Mouse (Mus musculus): ENCODE data around the gene Tcf7l1. TPM values are rescaled to one million over a fixed set of nuclear protein-coding genes. Genes with fewer than 3 reads are reported as not detected.
A peak's percentile ranks its signal among the peaks of the same experiment; 100 is the strongest.

Tcf7l1 gene
- polyA plus RNA-seq, 1 experiment from 2014 or later = 13.6 TPM

DNA sequence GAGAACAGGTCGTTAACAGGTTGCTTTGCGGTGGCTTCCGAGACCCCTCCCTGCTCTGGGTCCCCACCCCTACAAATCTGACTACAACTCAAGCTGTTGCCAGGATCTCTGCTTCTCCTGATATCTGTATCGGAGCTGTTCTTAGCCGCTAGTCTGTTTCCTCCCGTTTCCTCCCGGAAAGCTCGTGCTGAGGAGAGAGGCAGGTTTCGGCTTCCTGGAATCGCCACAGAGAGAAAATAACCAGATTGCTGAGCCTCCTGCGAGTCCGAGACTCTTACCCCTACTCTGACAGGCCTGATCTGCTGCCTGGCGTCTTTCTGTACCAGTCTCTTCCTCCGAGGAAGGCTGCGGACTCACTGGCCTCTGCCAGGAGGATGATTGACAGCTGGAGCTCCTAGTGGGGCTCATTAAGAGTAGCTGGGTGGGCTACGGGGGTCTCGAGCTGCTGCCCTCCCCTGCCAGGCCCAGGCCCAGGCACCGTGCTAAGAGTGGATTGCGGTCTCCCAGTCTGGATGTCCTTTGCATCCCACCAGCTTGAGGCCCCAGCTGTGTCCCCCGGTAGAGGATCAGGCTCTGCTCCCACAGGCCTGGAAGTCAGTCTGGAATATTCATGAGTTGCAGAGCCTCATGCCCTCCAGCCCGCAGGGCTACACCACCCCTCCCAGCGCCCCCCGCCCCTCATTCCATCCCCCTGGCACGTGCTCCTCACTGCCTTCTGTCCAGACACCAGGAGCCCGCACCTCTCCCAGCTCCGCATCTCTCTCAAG, 36.1 kb upstream of the Tcf7l1 start:
- peak overlapping the region; percentile 42 for H3K4me3 ChIP-seq (ENCODE audit: low read length)
- 6% methylated on average over 26 of the region's 26 CpGs for WGBS
- 0 out of 2 replicates have a peak, but pooled peaks cover 4% of the 10 kb centered on the region for H3K27me3 ChIP-seq (ENCODE audit: control insufficient read depth, insufficient read depth, low read length)
- H3K9me3 ChIP-seq (replicated peaks; ENCODE audit: control insufficient read depth, low read length) = no peaks in the 10 kb centered on the region
- H3K36me3 ChIP-seq (ENCODE audit: control insufficient read depth, insufficient read depth) = no peaks in the 10 kb centered on the region
- peak; percentile 37 for ATAC-seq (replicated peaks; ENCODE audit: extremely low read depth, insufficient read depth, low FRiP score)
- H3K27ac ChIP-seq (ENCODE audit: low read length) = peak overlapping the region; percentile 22; the same call in 1 of the 2 replicates
- H3K4me2 ChIP-seq (ENCODE audit: low read depth, low read length) = peak overlapping the region; percentile 60
- H3K4me1 ChIP-seq (ENCODE audit: control insufficient read depth, insufficient read depth, low read length) = peaks cover 11% of the 10 kb centered on the region
- peak overlapping the region; percentile 64 for H3K9ac ChIP-seq (ENCODE audit: low read length)

DNA sequence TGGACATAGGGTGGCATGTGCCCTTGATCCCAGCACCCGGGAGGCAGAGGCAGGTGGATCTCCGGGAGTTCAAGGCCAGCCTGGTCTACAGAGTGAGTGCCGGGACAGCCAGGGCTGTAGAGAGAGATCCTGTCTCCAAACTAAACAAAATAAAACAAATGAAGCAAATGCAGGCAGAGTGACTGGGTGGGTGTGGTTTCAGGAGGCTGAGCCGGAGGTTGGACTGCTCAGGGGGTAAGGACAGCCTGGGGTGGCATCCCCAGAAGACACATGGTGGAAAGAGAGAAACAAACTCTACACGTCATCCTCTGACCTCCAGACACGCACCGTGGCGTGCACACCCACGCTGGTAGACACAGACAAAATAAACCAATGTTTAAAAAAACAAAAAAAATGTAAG, 24.4 kb upstream of the Tcf7l1 start:
- no peaks in the 10 kb centered on the region for H3K36me3 ChIP-seq (ENCODE audit: control insufficient read depth, insufficient read depth)
- ATAC-seq (replicated peaks; ENCODE audit: extremely low read depth, insufficient read depth, low FRiP score) = no peak

DNA sequence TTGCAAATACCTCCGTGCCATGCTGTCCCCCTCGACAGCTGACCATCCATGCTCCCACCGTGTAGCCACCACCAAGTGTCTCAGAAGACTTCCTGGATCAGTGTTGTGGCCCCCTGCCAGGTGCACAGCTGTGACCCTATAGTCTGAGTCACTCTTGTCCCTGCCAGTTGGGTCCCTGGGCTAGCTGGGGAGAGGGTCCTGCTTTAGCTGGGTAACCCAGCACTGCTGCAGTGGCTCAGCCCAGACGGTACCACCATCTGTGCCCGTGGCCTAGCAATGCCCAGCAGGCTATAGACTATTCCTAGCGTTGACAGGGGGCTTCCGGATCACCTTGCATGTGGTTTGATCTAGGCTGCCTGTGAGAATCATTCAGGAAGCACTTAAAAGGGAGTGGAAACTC, 21.2 kb upstream of the Tcf7l1 start:
- Histone ChIP-seq H3K36me3 (ENCODE audit: control insufficient read depth, insufficient read depth) (no peaks in the 10 kb centered on the region), H3K27me3 (ENCODE audit: control insufficient read depth, insufficient read depth, low read length) (no peaks in the 10 kb centered on the region), H3K4me1 (ENCODE audit: control insufficient read depth, insufficient read depth, low read length) (no peaks in the 10 kb centered on the region), H3K9ac (ENCODE audit: low read length) (no peak overlapping the region), H3K9me3 (replicated peaks; ENCODE audit: control insufficient read depth, low read length) (no peaks in the 10 kb centered on the region), H3K4me3 (ENCODE audit: low read length) (no peak overlapping the region), H3K4me2 (ENCODE audit: low read depth, low read length) (no peak overlapping the region), H3K27ac (ENCODE audit: low read length) (no peak overlapping the region)
- no peak for ATAC-seq (replicated peaks; ENCODE audit: extremely low read depth, insufficient read depth, low FRiP score)
- 64% methylated on average over 7 of the region's 7 CpGs for WGBS

More for the DNA sequence above, 24.4 kb upstream of the Tcf7l1 start:
- Histone ChIP-seq H3K4me1 (ENCODE audit: control insufficient read depth, insufficient read depth, low read length) (no peaks in the 10 kb centered on the region), H3K4me3 (ENCODE audit: low read length) (no peak overlapping the region), H3K9me3 (replicated peaks; ENCODE audit: control insufficient read depth, low read length) (no peaks in the 10 kb centered on the region), H3K4me2 (ENCODE audit: low read depth, low read length) (no peak overlapping the region), H3K27ac (ENCODE audit: low read length) (no peak overlapping the region), H3K9ac (ENCODE audit: low read length) (no peak overlapping the region), H3K27me3 (ENCODE audit: control insufficient read depth, insufficient read depth, low read length) (no peaks in the 10 kb centered on the region)
- WGBS = 71% methylated on average over 9 of the region's 9 CpGs

DNA sequence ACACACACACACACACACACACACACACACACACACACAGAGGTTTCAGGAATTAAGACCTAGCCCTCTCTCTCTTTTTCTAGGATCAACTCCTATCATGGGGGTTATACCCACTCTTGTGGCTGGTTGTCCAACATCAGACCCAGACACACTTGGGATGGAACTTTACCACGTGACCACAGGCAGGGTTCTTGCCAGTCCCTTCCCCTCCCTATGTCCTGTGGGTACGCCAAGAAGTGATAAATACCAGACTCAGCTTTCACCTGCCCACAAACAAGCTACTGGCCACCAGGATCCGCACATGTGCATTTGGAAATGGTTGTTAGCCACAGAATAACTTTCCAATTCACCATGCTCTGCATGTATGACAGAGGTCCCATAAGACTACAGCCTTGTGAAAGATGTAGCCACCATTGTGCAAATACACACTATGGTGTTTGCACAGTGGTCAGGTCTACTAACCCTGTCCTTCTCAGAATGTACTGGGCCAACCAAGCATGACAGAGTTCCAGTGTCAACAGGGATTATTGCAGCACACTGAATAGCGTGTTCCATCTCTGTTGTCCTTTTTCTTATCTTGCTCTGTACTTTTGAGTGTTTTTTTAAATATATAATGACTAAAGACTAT, 20.6 kb upstream of the Tcf7l1 start:
- Histone ChIP-seq H3K4me3 (ENCODE audit: low read length) (no peak overlapping the region), H3K36me3 (ENCODE audit: control insufficient read depth, insufficient read depth) (no peaks in the 10 kb centered on the region), H3K27me3 (ENCODE audit: control insufficient read depth, insufficient read depth, low read length) (no peaks in the 10 kb centered on the region), H3K4me2 (ENCODE audit: low read depth, low read length) (no peak overlapping the region), H3K9ac (ENCODE audit: low read length) (no peak overlapping the region), H3K27ac (ENCODE audit: low read length) (no peak overlapping the region), H3K4me1 (ENCODE audit: control insufficient read depth, insufficient read depth, low read length) (no peaks in the 10 kb centered on the region), H3K9me3 (replicated peaks; ENCODE audit: control insufficient read depth, low read length) (no peaks in the 10 kb centered on the region)
- ATAC-seq (replicated peaks; ENCODE audit: extremely low read depth, insufficient read depth, low FRiP score) = no peak
- WGBS = 66% methylated on average over 4 of the region's 4 CpGs

DNA sequence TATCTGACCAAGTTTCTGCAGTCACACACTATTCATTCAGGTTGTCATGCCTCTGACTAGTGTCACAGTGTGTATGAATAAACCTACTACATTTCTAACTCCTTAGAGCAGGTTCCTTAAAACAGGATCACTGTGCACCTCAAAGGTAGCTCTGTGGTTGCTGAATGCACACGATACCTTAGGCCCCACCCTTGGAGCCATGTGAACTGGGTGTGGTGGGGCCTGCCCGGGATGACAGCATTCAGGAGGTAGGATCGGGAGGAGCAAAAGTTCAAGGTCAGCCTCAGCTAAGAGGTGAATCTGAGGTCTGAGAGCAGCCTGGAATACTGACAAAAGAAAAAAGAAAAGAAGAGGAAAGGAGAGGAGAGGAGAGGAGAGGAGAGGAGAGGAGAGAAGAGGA, 19.3 kb upstream of the Tcf7l1 start:
- H3K27ac ChIP-seq (ENCODE audit: low read length) = no peak overlapping the region
- H3K9ac ChIP-seq (ENCODE audit: low read length) = no peak overlapping the region
- ATAC-seq (replicated peaks; ENCODE audit: extremely low read depth, insufficient read depth, low FRiP score) = no peak
- H3K36me3 ChIP-seq (ENCODE audit: control insufficient read depth, insufficient read depth) = no peaks in the 10 kb centered on the region
- H3K27me3 ChIP-seq (ENCODE audit: control insufficient read depth, insufficient read depth, low read length) = no peaks in the 10 kb centered on the region
- H3K4me2 ChIP-seq (ENCODE audit: low read depth, low read length) = no peak overlapping the region
- no peaks in the 10 kb centered on the region for H3K9me3 ChIP-seq (replicated peaks; ENCODE audit: control insufficient read depth, low read length)
- WGBS = 38% methylated on average over 3 of the region's 3 CpGs
- H3K4me1 ChIP-seq (ENCODE audit: control insufficient read depth, insufficient read depth, low read length) = no peaks in the 10 kb centered on the region
- no peak overlapping the region for H3K4me3 ChIP-seq (ENCODE audit: low read length)

DNA sequence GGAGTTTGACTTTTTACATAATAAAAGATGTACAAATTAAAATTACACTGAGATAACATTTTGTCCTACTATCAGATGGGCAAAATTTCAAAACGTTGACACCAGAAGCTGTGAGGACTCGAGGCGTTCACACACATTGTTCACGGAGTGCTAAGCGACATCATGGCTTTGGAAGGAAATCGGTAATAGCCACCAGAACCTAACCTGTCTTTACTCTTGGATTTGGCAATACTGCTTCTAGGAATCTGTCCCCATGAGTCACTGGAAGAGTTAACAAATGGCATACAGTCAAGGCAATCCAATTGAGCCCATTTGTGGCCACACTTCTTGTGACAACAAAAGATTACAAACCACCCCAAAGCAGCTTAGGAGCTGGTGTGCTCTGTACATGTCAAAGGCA, 14.6 kb upstream of the Tcf7l1 start:
- Histone ChIP-seq H3K4me3 (ENCODE audit: low read length) (no peak overlapping the region), H3K4me2 (ENCODE audit: low read depth, low read length) (no peak overlapping the region), H3K27me3 (ENCODE audit: control insufficient read depth, insufficient read depth, low read length) (no peaks in the 10 kb centered on the region), H3K9ac (ENCODE audit: low read length) (no peak overlapping the region), H3K36me3 (ENCODE audit: control insufficient read depth, insufficient read depth) (no peaks in the 10 kb centered on the region), H3K27ac (ENCODE audit: low read length) (no peak overlapping the region), H3K4me1 (ENCODE audit: control insufficient read depth, insufficient read depth, low read length) (0 out of 2 replicates have a peak, but pooled peaks cover 2% of the 10 kb centered on the region), H3K9me3 (replicated peaks; ENCODE audit: control insufficient read depth, low read length) (no peaks in the 10 kb centered on the region)
- ATAC-seq (replicated peaks; ENCODE audit: extremely low read depth, insufficient read depth, low FRiP score) = no peak
- 64% methylated on average over 6 of the region's 6 CpGs for WGBS

DNA sequence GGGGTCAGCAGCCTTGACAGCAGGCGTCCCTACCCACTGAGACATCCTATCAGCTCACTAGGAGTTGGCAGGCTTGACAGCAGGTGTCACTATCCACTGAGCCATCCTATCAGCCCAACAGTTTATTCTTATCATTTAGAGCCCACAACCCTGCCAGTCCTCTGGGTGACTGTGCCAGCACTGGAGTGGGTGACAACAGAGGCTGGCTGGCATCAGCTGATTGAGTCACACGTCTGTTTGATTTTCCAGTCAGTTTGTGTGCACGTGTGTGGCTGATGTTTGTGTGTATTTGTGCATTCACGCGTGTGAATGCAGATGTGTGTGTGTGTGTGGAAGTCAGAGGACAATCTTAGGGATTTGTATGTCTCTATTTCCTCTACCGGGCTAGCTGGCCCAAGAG, 13.1 kb upstream of the Tcf7l1 start:
- no peak for ATAC-seq (replicated peaks; ENCODE audit: extremely low read depth, insufficient read depth, low FRiP score)
- no peaks in the 10 kb centered on the region for H3K36me3 ChIP-seq (ENCODE audit: control insufficient read depth, insufficient read depth)
- 0 out of 2 replicates have a peak, but pooled peaks cover 2% of the 10 kb centered on the region for H3K4me1 ChIP-seq (ENCODE audit: control insufficient read depth, insufficient read depth, low read length)
- H3K9me3 ChIP-seq (replicated peaks; ENCODE audit: control insufficient read depth, low read length) = no peaks in the 10 kb centered on the region
- H3K9ac ChIP-seq (ENCODE audit: low read length) = no peak overlapping the region
- 79% methylated on average over 6 of the region's 6 CpGs for WGBS
- no peaks in the 10 kb centered on the region for H3K27me3 ChIP-seq (ENCODE audit: control insufficient read depth, insufficient read depth, low read length)
- no peak overlapping the region for H3K4me3 ChIP-seq (ENCODE audit: low read length)
- no peak overlapping the region for H3K27ac ChIP-seq (ENCODE audit: low read length)
- H3K4me2 ChIP-seq (ENCODE audit: low read depth, low read length) = no peak overlapping the region

DNA sequence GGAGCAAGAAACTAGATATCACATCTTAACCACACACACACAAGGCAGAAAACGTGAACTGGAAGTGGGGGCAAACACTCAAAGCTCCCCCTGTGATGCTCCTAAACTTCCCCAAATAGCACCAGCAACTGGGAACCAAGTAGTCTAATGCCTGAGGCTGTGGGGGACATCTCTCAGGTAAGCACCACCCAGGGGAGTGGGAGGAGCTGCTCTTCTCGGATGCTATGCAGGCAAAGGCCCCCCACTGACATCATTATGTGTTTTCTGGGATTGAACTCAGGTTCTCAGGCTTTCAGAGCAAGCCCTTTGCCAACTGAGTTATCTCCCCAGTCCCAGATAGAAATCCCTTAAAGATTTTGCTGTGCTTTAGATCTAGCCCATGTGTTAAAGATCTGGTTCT, 11.6 kb upstream of the Tcf7l1 start:
- no peaks in the 10 kb centered on the region for H3K9me3 ChIP-seq (replicated peaks; ENCODE audit: control insufficient read depth, low read length)
- no peak overlapping the region for H3K9ac ChIP-seq (ENCODE audit: low read length)
- no peak for ATAC-seq (replicated peaks; ENCODE audit: extremely low read depth, insufficient read depth, low FRiP score)
- 0 out of 2 replicates have a peak, but pooled peaks cover 2% of the 10 kb centered on the region for H3K4me1 ChIP-seq (ENCODE audit: control insufficient read depth, insufficient read depth, low read length)
- H3K4me3 ChIP-seq (ENCODE audit: low read length) = no peak overlapping the region
- WGBS = 41% methylated on average over 2 of the region's 2 CpGs
- no peaks in the 10 kb centered on the region for H3K27me3 ChIP-seq (ENCODE audit: control insufficient read depth, insufficient read depth, low read length)
- H3K27ac ChIP-seq (ENCODE audit: low read length) = no peak overlapping the region
- H3K36me3 ChIP-seq (ENCODE audit: control insufficient read depth, insufficient read depth) = no peaks in the 10 kb centered on the region
- H3K4me2 ChIP-seq (ENCODE audit: low read depth, low read length) = no peak overlapping the region

DNA sequence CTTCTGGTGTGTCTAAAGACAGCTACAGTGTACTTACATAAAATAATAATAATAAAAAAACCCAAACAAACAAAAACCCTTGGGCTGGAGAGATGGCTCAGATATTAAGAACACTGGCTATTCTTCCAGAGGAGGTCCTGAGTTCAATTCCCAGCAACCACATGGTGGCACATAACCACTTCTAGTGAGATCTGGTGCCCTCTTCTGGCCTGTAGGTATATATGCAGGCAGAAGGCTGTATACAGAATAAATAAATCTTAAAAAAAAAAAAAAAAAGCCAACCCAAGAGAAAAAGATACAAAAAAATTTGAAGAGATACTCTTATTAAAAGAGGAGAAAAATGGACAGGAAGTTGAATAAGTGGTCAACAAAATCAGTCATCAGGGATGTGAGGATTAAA, 8.7 kb upstream of the Tcf7l1 start:
- Histone ChIP-seq H3K4me1 (ENCODE audit: control insufficient read depth, insufficient read depth, low read length) (0 out of 2 replicates have a peak, but pooled peaks cover 2% of the 10 kb centered on the region), H3K36me3 (ENCODE audit: control insufficient read depth, insufficient read depth) (no peaks in the 10 kb centered on the region), H3K27me3 (ENCODE audit: control insufficient read depth, insufficient read depth, low read length) (no peaks in the 10 kb centered on the region), H3K9me3 (replicated peaks; ENCODE audit: control insufficient read depth, low read length) (no peaks in the 10 kb centered on the region), H3K9ac (ENCODE audit: low read length) (no peak overlapping the region), H3K4me2 (ENCODE audit: low read depth, low read length) (no peak overlapping the region), H3K4me3 (ENCODE audit: low read length) (no peak overlapping the region), H3K27ac (ENCODE audit: low read length) (no peak overlapping the region)
- ATAC-seq (replicated peaks; ENCODE audit: extremely low read depth, insufficient read depth, low FRiP score) = no peak
